Mouse (Mus musculus): Measurements from ENCODE around the gene Tnks2. TPM values are rescaled to one million over a fixed set of nuclear protein-coding genes. Genes with fewer than 3 reads are reported as not detected.

Gene Tnks2
- polyA plus RNA-seq, 1 experiment from 2014 or later: 48.4 TPM

GRCm38 (mm10) chr19:36909150-36909549 is 75.1 kb downstream of the Tnks2 start:
- 0 out of 2 replicates have a peak, but pooled peaks cover 5% of the 10 kb centered on the region for H3K27me3 ChIP-seq
- no peak for ATAC-seq (ENCODE audit: low read depth)
- 86% methylated on average over 3 of the region's 3 CpGs for WGBS

GRCm38 (mm10) chr19:36909676-36910292 is 75.8 kb downstream of the Tnks2 start:
- Histone ChIP-seq H3K9ac (no peak overlapping the region), H3K9me3 (no peaks in the 10 kb centered on the region), H3K4me2 (no peak overlapping the region), H3K36me3 (no peaks in the 10 kb centered on the region), H3K4me1 (replicated peaks) (peaks cover 10% of the 10 kb centered on the region; the same call in 1 of the 2 replicates), H3K27ac (replicated peaks) (peak overlapping the region; percentile 28), H3K4me3 (no peak overlapping the region), H3K27me3 (0 out of 2 replicates have a peak, but pooled peaks cover 5% of the 10 kb centered on the region)
- WGBS: 25% methylated on average over 9 of the region's 9 CpGs
- ATAC-seq (ENCODE audit: low read depth): peak; percentile 45; the same call in 1 of the 2 replicates

More at GRCm38 (mm10) chr19:36909150-36909549, 75.1 kb downstream of the Tnks2 start:
- H3K4me1 ChIP-seq (replicated peaks): peaks cover 15% of the 10 kb centered on the region; the same call in 1 of the 2 replicates
- no peak overlapping the region for H3K9ac ChIP-seq
- no peak overlapping the region for H3K4me2 ChIP-seq
- no peaks in the 10 kb centered on the region for H3K9me3 ChIP-seq
- no peak overlapping the region for H3K27ac ChIP-seq (replicated peaks)
- H3K36me3 ChIP-seq: no peaks in the 10 kb centered on the region
- H3K4me3 ChIP-seq: no peak overlapping the region

GRCm38 (mm10) chr19:36910424-36911045 is 76.5 kb downstream of the Tnks2 start:
- Histone ChIP-seq H3K4me3 (no peak overlapping the region), H3K9ac (no peak overlapping the region), H3K27ac (replicated peaks) (no peak overlapping the region), H3K27me3 (0 out of 2 replicates have a peak, but pooled peaks cover 5% of the 10 kb centered on the region), H3K9me3 (no peaks in the 10 kb centered on the region), H3K4me1 (replicated peaks) (peaks cover 10% of the 10 kb centered on the region; the same call in 1 of the 2 replicates), H3K4me2 (0 out of 2 replicates have a peak overlapping the region, but pooled peaks have one; percentile 4), H3K36me3 (no peaks in the 10 kb centered on the region)
- peak; percentile 77 for ATAC-seq (ENCODE audit: low read depth)
- 7% methylated on average over 12 of the region's 12 CpGs for WGBS

GRCm38 (mm10) chr19:36913064-36913463 is 79.0 kb downstream of the Tnks2 start:
- no peaks in the 10 kb centered on the region for H3K36me3 ChIP-seq
- no peak overlapping the region for H3K4me2 ChIP-seq
- no peak for ATAC-seq (ENCODE audit: low read depth)
- H3K4me3 ChIP-seq: no peak overlapping the region
- peaks cover 21% of the 10 kb centered on the region for H3K4me1 ChIP-seq (replicated peaks)
- 39% methylated on average over 7 of the region's 7 CpGs for WGBS
- peaks cover 5% of the 10 kb centered on the region; the same call in 1 of the 2 replicates for H3K27me3 ChIP-seq
- no peak overlapping the region for H3K27ac ChIP-seq (replicated peaks)
- H3K9ac ChIP-seq: no peak overlapping the region
- no peaks in the 10 kb centered on the region for H3K9me3 ChIP-seq

GRCm38 (mm10) chr19:36916206-36916605 is 82.2 kb downstream of the Tnks2 start:
- Histone ChIP-seq H3K36me3 (no peaks in the 10 kb centered on the region), H3K9me3 (no peaks in the 10 kb centered on the region), H3K4me3 (no peak overlapping the region), H3K4me2 (0 out of 2 replicates have a peak overlapping the region, but pooled peaks have one; percentile 37), H3K9ac (no peak overlapping the region), H3K4me1 (replicated peaks) (peaks cover 18% of the 10 kb centered on the region), H3K27ac (replicated peaks) (peak overlapping the region; percentile 23), H3K27me3 (peaks cover 5% of the 10 kb centered on the region; the same call in 1 of the 2 replicates)
- 68% methylated on average over 4 of the region's 4 CpGs for WGBS
- no peak for ATAC-seq (ENCODE audit: low read depth)

GRCm38 (mm10) chr19:36916876-36917389 is 82.9 kb downstream of the Tnks2 start:
- Histone ChIP-seq H3K4me3 (peak overlapping the region; percentile 18), H3K27ac (replicated peaks) (peak overlapping the region; percentile 38; the same call in 1 of the 2 replicates)
- 90% methylated on average over 1 of the region's 1 CpGs for WGBS

GRCm38 (mm10) chr19:36918441-36919301 is 84.6 kb downstream of the Tnks2 start:
- peak overlapping the region; percentile 93 for H3K9ac ChIP-seq
- H3K36me3 ChIP-seq: no peaks in the 10 kb centered on the region
- peak overlapping the region; percentile 95 for H3K27ac ChIP-seq (replicated peaks)
- peak overlapping the region; percentile 77 for H3K4me2 ChIP-seq
- no peaks in the 10 kb centered on the region for H3K9me3 ChIP-seq
- H3K27me3 ChIP-seq: peaks cover 6% of the 10 kb centered on the region; the same call in 1 of the 2 replicates
- under 1% methylated on average over 82 of the region's 85 CpGs for WGBS
- peak; percentile 86 for ATAC-seq (ENCODE audit: low read depth)
- peak overlapping the region; percentile 95 for H3K4me3 ChIP-seq
- peaks cover 18% of the 10 kb centered on the region for H3K4me1 ChIP-seq (replicated peaks)

More at GRCm38 (mm10) chr19:36916876-36917389, 82.9 kb downstream of the Tnks2 start:
- H3K9ac ChIP-seq: peak overlapping the region; percentile 53
- no peaks in the 10 kb centered on the region for H3K9me3 ChIP-seq
- H3K27me3 ChIP-seq: peaks cover 5% of the 10 kb centered on the region; the same call in 1 of the 2 replicates
- no peak for ATAC-seq (ENCODE audit: low read depth)
- no peaks in the 10 kb centered on the region for H3K36me3 ChIP-seq
- H3K4me1 ChIP-seq (replicated peaks): peaks cover 18% of the 10 kb centered on the region
- peak overlapping the region; percentile 37 for H3K4me2 ChIP-seq

- WGBS: 6% methylated on average over 12 of the region's 12 CpGs
- Histone ChIP-seq H3K36me3 (no peaks in the 10 kb centered on the region), H3K9me3 (no peaks in the 10 kb centered on the region), H3K4me2 (peak within 1 kb of the TSS; percentile 77), H3K4me3 (peak within 1 kb of the TSS; percentile 95), H3K27ac (replicated peaks) (peak within 1 kb of the TSS; percentile 95), H3K4me1 (replicated peaks) (peaks cover 18% of the 10 kb centered on the region), H3K9ac (peak within 1 kb of the TSS; percentile 93), H3K27me3 (peaks cover 6% of the 10 kb centered on the region; the same call in 1 of the 2 replicates)
- ATAC-seq (ENCODE audit: low read depth): peak; percentile 29; the same call in 1 of the 2 replicates
These were observed 85.4 kb downstream of the Tnks2 start, which contains the start of gene Fgfbp3 for GRCm38 (mm10) chr19:36919466-36919865. Gene Fgfbp3 (minus strand): TSS chr19:36919615.

- no peak overlapping the region for H3K9ac ChIP-seq
- H3K27me3 ChIP-seq: peaks cover 6% of the 10 kb centered on the region; the same call in 1 of the 2 replicates
- no peak overlapping the region for H3K4me3 ChIP-seq
- no peak overlapping the region for H3K27ac ChIP-seq (replicated peaks)
- H3K36me3 ChIP-seq: no peaks in the 10 kb centered on the region
- no peak for ATAC-seq (ENCODE audit: low read depth)
- no peaks in the 10 kb centered on the region for H3K9me3 ChIP-seq
- peaks cover 28% of the 10 kb centered on the region for H3K4me1 ChIP-seq (replicated peaks)
- no peak overlapping the region for H3K4me2 ChIP-seq
- 33% methylated on average over 2 of the region's 2 CpGs for WGBS
These were observed 88.0 kb downstream of the Tnks2 start for GRCm38 (mm10) chr19:36922015-36922414.

- H3K9ac ChIP-seq: no peak overlapping the region
- WGBS: 70% methylated on average over 3 of the region's 3 CpGs
- no peaks in the 10 kb centered on the region for H3K9me3 ChIP-seq
- H3K4me1 ChIP-seq (replicated peaks): peaks cover 30% of the 10 kb centered on the region
- 0 out of 2 replicates have a peak, but pooled peaks cover 6% of the 10 kb centered on the region for H3K27me3 ChIP-seq
- no peak overlapping the region for H3K27ac ChIP-seq (replicated peaks)
- H3K36me3 ChIP-seq: no peaks in the 10 kb centered on the region
- ATAC-seq (ENCODE audit: low read depth): no peak
- no peak overlapping the region for H3K4me3 ChIP-seq
- H3K4me2 ChIP-seq: no peak overlapping the region
These were observed 88.9 kb downstream of the Tnks2 start for GRCm38 (mm10) chr19:36922936-36923335.

Measured in neural tube, embryonic 13.5 days (tissue).